Mouse (Mus musculus): ENCODE measurements around the gene Lrch1.

GRCm38 (mm10) chr14:74948014-74948396 is 329 bp upstream of the Lrch1 start:
- TF ChIP-seq ZNF384 (IDR thresholded peaks at IDR 0.05; ENCODE audit: low read depth, low read length) (no peak), HCFC1 (IDR thresholded peaks at IDR 0.05; ENCODE audit: borderline replicate concordance, insufficient read depth, low read length) (no peak; the same call in 1 of the 2 replicates), MAFK (IDR thresholded peaks at IDR 0.05; ENCODE audit: insufficient read depth, low read depth, low read length) (no peak)

All from ES-E14 (cell line).